Mouse (Mus musculus) MEL (cell line): ENCODE measurements around the gene Lhfpl2. TPM values are rescaled to one million over a fixed set of nuclear protein-coding genes. Genes with fewer than 3 reads are reported as not detected.
A peak's percentile ranks its signal among the peaks of the same experiment; 100 is the strongest.

Source experiments
- DNase-seq: peaks from one replicate; pipeline ENCODE4 v3.0.0; 2011; ENCODE audit warnings: low read depth, low spot score
- H3K27ac ChIP-seq: 2 replicates; pipeline ENCODE4 v1.5.1; 2012; ENCODE audit warnings: low read depth, mild to moderate bottlenecking, control low read depth, low read length, moderate library complexity; ENCODE audit not compliant: control insufficient read depth
- H3K27me3 ChIP-seq, 2 experiments: fragments of 150-350 bp in 1 of 2; sonication (generic) in 1 of 2; 2 replicates each; pipeline ENCODE4 v1.6.1; 2012; ENCODE audit warnings: low read length in 2 of 2, mild to moderate bottlenecking in 2 of 2, improper control_type of control experiment in 1 of 2, moderate library complexity in 1 of 2; ENCODE audit not compliant: insufficient read depth in 2 of 2, control insufficient read depth in 1 of 2
- H3K36me3 ChIP-seq, 2 experiments: 2 replicates each; pipeline ENCODE4 v1.6.1; 2012 to 2014; ENCODE audit warnings: low read length in 2 of 2, improper control_type of control experiment in 1 of 2, inconsistent platforms in 1 of 2, mild to moderate bottlenecking in 1 of 2; ENCODE audit not compliant: insufficient read depth in 2 of 2, control insufficient read depth in 1 of 2
- H3K4me1 ChIP-seq, 2 experiments: fragments of 150-350 bp in 1 of 2; sonication (generic) in 1 of 2; 2 replicates each; pipeline ENCODE4 v1.6.1; 2012; ENCODE audit warnings: low read length in 2 of 2, improper control_type of control experiment in 1 of 2, mild to moderate bottlenecking in 1 of 2; ENCODE audit not compliant: insufficient read depth in 2 of 2, control insufficient read depth in 1 of 2
- H3K4me3 ChIP-seq, 2 experiments: fragments of 150-350 bp in 1 of 2; sonication (generic) in 1 of 2; 2 replicates each; pipeline ENCODE4 v1.5.1; 2012; ENCODE audit warnings: low read depth in 2 of 2, low read length in 2 of 2, mild to moderate bottlenecking in 2 of 2, moderate library complexity in 2 of 2, control low read depth in 1 of 2, improper control_type of control experiment in 1 of 2; ENCODE audit not compliant: control insufficient read depth in 1 of 2, insufficient read depth in 1 of 2
- H3K79me2 ChIP-seq: 2 replicates; pipeline ENCODE4 v1.6.1; 2012; ENCODE audit warnings: mild to moderate bottlenecking, low read length, moderate library complexity; ENCODE audit not compliant: control insufficient read depth, poor library complexity, insufficient read depth
- H3K9ac ChIP-seq: 2 replicates; pipeline ENCODE4 v1.6.1; 2012; ENCODE audit warnings: low read depth, mild to moderate bottlenecking, control low read depth, low read length, moderate library complexity; ENCODE audit not compliant: control insufficient read depth, poor library complexity, severe bottlenecking
- H3K9me3 ChIP-seq: fragments of 150-350 bp; sonication (generic); replicated peaks from 2 replicates; pipeline ENCODE4 v1.6.1; 2012; ENCODE audit warnings: mild to moderate bottlenecking, low read length, improper control_type of control experiment, moderate library complexity; ENCODE audit not compliant: insufficient read depth
- CHD1 ChIP-seq: IDR thresholded peaks from 2 replicates; pipeline ENCODE4 v1.6.1; 2012; ENCODE audit warnings: low read depth, mild to moderate bottlenecking, inconsistent platforms, low read length, improper control_type of control experiment
- CHD2 ChIP-seq: IDR thresholded peaks from 2 replicates; pipeline ENCODE4 v1.6.1; 2011; ENCODE audit warnings: low read length, improper control_type of control experiment
- E2F4 ChIP-seq: IDR thresholded peaks from 2 replicates; pipeline ENCODE4 v1.6.1; 2011; ENCODE audit warnings: low read depth, low read length, improper control_type of control experiment, borderline replicate concordance
- ETS1 ChIP-seq: IDR thresholded peaks from 2 replicates; pipeline ENCODE4 v1.6.1; 2012; ENCODE audit warnings: low read depth, mild to moderate bottlenecking, inconsistent platforms, low read length, improper control_type of control experiment, moderate library complexity
- GATA1 ChIP-seq: IDR thresholded peaks from 2 replicates; pipeline ENCODE4 v1.6.1; 2011; ENCODE audit warnings: low read depth, low read length, improper control_type of control experiment
- JUND ChIP-seq: IDR thresholded peaks from 2 replicates; pipeline ENCODE4 v1.6.1; 2011; ENCODE audit warnings: low read depth, mild to moderate bottlenecking, improper control_type of control experiment, low read length
- KAT2A ChIP-seq: conservative IDR thresholded peaks from 2 replicates; pipeline ENCODE4 v1.6.1; 2012; ENCODE audit warnings: low read depth, low read length, improper control_type of control experiment, inconsistent platforms
- MAZ ChIP-seq: IDR thresholded peaks from 2 replicates; pipeline ENCODE4 v1.6.1; 2012; ENCODE audit warnings: low read depth, mild to moderate bottlenecking, inconsistent platforms, low read length, improper control_type of control experiment
- MXI1 ChIP-seq: IDR thresholded peaks from 2 replicates; pipeline ENCODE4 v1.6.1; 2011; ENCODE audit warnings: mild to moderate bottlenecking, low read depth, low read length, improper control_type of control experiment
- MYB ChIP-seq: IDR thresholded peaks from 2 replicates; pipeline ENCODE4 v1.6.1; 2011; ENCODE audit warnings: mild to moderate bottlenecking, low read depth, low read length, improper control_type of control experiment
- NELFE ChIP-seq: IDR thresholded peaks from 2 replicates; pipeline ENCODE4 v1.6.1; 2011; ENCODE audit warnings: low read depth, low read length, improper control_type of control experiment
- NRF1 ChIP-seq: IDR thresholded peaks from 2 replicates; pipeline ENCODE4 v1.6.1; 2014; ENCODE audit warnings: low read depth, mild to moderate bottlenecking, inconsistent platforms, low read length, improper control_type of control experiment, moderate library complexity; ENCODE audit not compliant: poor library complexity, insufficient read depth, severe bottlenecking
- RAD21 ChIP-seq: IDR thresholded peaks from 2 replicates; pipeline ENCODE4 v1.6.1; 2011; ENCODE audit warnings: mild to moderate bottlenecking, low read depth, low read length, improper control_type of control experiment
- SIN3A ChIP-seq: IDR thresholded peaks from 2 replicates; pipeline ENCODE4 v1.6.1; 2012; ENCODE audit warnings: low read length, improper control_type of control experiment, inconsistent platforms
- SMC3 ChIP-seq: IDR thresholded peaks from 2 replicates; pipeline ENCODE4 v1.6.1; 2011; ENCODE audit warnings: low read depth, low read length, improper control_type of control experiment
- TAL1 ChIP-seq: IDR thresholded peaks from 2 replicates; pipeline ENCODE4 v1.6.1; 2012; ENCODE audit warnings: mild to moderate bottlenecking, inconsistent platforms, low read length, moderate library complexity, mixed read lengths
- TBP ChIP-seq: IDR thresholded peaks from 2 replicates; pipeline ENCODE4 v1.8.0; 2011; ENCODE audit warnings: low read depth, low read length, improper control_type of control experiment
- TCF12 ChIP-seq: IDR thresholded peaks from 2 replicates; pipeline ENCODE4 v1.6.1; 2014; ENCODE audit warnings: low read depth, mild to moderate bottlenecking, inconsistent platforms, low read length, improper control_type of control experiment, moderate library complexity
- USF1 ChIP-seq: IDR thresholded peaks from 2 replicates; pipeline ENCODE4 v1.6.1; 2014; ENCODE audit warnings: low read depth, mild to moderate bottlenecking, inconsistent platforms, low read length, improper control_type of control experiment, moderate library complexity
- ZKSCAN1 ChIP-seq: IDR thresholded peaks from 2 replicates; pipeline ENCODE4 v1.6.1; 2012; ENCODE audit warnings: low read depth, mild to moderate bottlenecking, inconsistent platforms, low read length, improper control_type of control experiment, moderate library complexity
- ZMIZ1 ChIP-seq: IDR thresholded peaks from 2 replicates; pipeline ENCODE4 v1.6.1; 2012; ENCODE audit warnings: low read depth, mild to moderate bottlenecking, inconsistent platforms, low read length, improper control_type of control experiment, moderate library complexity
- ZNF384 ChIP-seq: IDR thresholded peaks from 2 replicates; pipeline ENCODE4 v1.6.1; 2012; ENCODE audit warnings: low read depth, mild to moderate bottlenecking, inconsistent platforms, low read length, improper control_type of control experiment
- polyA plus RNA-seq, 2 experiments: library from polyadenylated mRNA; stranded (reverse) in 1 of 2; unstranded in 1 of 2; fragments of >175 nt in 1 of 2; fragments of >200 nt in 1 of 2; gene quantifications; 2 replicates each; pipeline versions ENCODE4 v1.2.1 to v1.2.4; 2012; ENCODE audit warnings: low replicate concordance in 2 of 2, low read depth in 1 of 2; ENCODE audit not compliant: insufficient read length in 2 of 2, insufficient read depth in 1 of 2, missing spikeins in 1 of 2
- total RNA-seq: library from RNA; depleted of rRNA; stranded (reverse); fragments of 300-350 nt; gene quantifications from 2 replicates; pipeline ENCODE4 v1.2.3, GENCODE M21; 2012

Gene Lhfpl2
- total and polyA plus RNA-seq, 3 experiments = 24.5 to 30.2 TPM; not detected in 1

DNA sequence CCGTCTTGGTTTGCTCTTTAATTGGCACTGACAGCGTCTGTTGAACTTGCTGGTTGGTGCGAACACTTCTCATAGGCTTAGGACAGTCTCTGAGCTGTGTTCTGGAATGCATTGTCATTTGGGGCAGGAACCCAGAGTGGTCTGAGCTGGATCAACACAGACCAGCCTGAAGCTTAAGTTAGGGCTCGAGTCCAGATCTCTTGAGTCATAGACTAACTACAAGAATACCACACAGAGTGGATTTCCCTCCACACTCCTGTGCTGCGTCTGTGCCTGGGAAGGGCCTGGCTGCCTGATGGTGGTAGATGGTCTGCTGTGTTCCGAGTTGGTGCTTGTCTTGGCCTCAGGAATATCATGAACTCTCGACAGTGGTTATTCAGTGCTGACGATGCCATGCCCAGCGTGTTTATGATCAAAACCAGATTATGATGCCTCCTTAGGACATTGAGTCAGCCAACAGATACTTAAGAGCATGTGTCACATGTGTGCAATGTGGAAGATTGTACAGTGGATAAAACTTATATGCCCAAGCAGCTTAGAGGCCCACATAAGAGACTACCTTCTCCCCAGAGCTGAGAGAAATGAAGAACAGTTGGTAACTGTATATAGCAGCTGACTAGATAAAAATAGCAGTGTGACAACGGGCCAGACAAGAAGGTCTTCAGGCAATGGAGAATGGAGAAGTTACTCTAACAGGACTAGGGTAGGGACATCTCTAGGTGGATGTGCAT, 127.3 kb downstream of the Lhfpl2 start (continued):
- TF ChIP-seq GATA1 (peak; percentile 34), NRF1 (no peak), MYB (peak; percentile 75), SMC3 (no peak), SIN3A (peak; percentile 84), TCF12 (peak; percentile 53; the same call in 1 of the 2 replicates), MXI1 (peak; percentile 69), ZNF384 (no peak), USF1 (peak; percentile 70; the same call in 1 of the 2 replicates), RAD21 (no peak), CHD2 (no peak)

GRCm38 (mm10) chr13:94185631-94186030, 128.0 kb downstream of the Lhfpl2 start:
- Histone ChIP-seq H3K79me2 (peaks cover 46% of the 10 kb centered on the region), H3K36me3 (peaks cover 9 to 28% of the 10 kb centered on the region in 2 experiments), H3K27ac (no peak overlapping the region), H3K27me3 (no peaks in the 10 kb centered on the region), H3K4me3 (no peak overlapping the region), H3K9ac (no peak overlapping the region), H3K9me3 (no peaks in the 10 kb centered on the region), H3K4me1 (peaks cover 17 to 31% of the 10 kb centered on the region in 2 experiments)
- DNase-seq = no peak
- TF ChIP-seq SIN3A (no peak), NELFE (no peak)

DNA sequence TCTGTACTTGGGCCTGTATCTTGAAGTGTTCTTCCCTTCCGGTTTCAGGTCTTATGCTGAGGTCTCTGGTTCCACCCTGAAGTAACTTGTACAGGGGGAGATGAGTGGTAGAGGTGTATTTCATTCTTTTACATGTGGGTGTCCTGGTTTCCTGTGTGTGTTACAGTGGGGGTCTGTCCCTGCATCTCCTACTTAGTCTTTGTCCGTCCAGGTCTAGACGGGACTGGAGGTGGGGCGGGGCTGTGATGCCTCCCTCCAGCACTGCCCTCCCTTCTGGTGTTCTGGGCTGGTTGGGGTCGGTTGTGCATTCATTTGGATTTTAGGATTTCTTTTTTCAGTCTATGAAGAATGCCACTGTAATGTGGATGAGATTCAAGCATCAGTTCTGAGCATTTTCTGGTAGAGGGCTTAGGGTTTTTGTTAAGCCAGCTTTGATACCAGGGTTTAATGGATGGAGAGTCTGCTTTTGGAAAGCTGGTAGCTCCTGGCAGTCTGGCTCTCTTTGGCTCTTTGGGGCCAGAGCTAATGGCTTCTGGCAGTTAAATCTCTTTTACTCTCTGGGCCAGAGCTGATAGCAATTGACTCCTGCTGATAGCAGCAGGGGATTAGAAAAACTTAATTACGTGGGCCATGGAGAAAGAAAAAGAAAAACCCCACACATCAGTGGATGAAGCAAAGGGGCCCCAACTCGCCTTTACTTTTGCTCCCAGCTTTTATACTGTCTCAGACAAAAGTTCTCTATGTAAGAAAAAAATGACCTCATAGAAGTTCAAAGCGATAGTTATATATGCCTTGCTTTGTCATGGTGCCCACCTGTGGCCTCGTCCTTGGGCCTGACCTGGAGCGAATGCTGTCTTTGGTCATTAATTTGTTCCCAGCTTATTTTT, 130.8 kb downstream of the Lhfpl2 start:
- no peaks in the 10 kb centered on the region for H3K9me3 ChIP-seq
- peaks cover 12 to 20% of the 10 kb centered on the region in 2 experiments for H3K36me3 ChIP-seq
- no peak for DNase-seq
- H3K79me2 ChIP-seq = peaks cover 39% of the 10 kb centered on the region
- H3K4me1 ChIP-seq = peaks cover 11 to 20% of the 10 kb centered on the region in 2 experiments
- H3K27me3 ChIP-seq = no peaks in the 10 kb centered on the region
- TF ChIP-seq KAT2A = no peak
- TF ChIP-seq TBP = no peak
- TF ChIP-seq SMC3 = no peak
- no peak for TF ChIP-seq ZKSCAN1
- TF ChIP-seq E2F4 = no peak
- no peak for TF ChIP-seq TAL1
- TF ChIP-seq GATA1 = no peak
- no peak for TF ChIP-seq NELFE
- no peak for TF ChIP-seq ETS1
- no peak for TF ChIP-seq ZMIZ1
- no peak for TF ChIP-seq MAZ
- no peak for TF ChIP-seq CHD1
- TF ChIP-seq CHD2 = no peak
- TF ChIP-seq JUND = no peak
- no peak for TF ChIP-seq TCF12
- H3K4me3 ChIP-seq = no peak overlapping the region
- no peak overlapping the region for H3K27ac ChIP-seq
- no peak overlapping the region for H3K9ac ChIP-seq
